Mouse (Mus musculus) layer of hippocampus, adult 8-10 months (tissue): ENCODE measurements at regions not wholly inside any gene's neighbourhood (a gene's known extent, or its start where the extent isn't known, plus 50 kb on each side); places are given as distances from the start of the nearest gene placed in this dataset.

Experiments
- DNase-seq, 2 experiments: peaks; one replicate each; pipeline ENCODE4 v3.0.0; 2022; ENCODE audit warnings: low spot score in 2 of 2

GRCm38 (mm10) chr14:72783248-72783647 is 73.4 kb upstream of the Fndc3a start:
- DNase-seq: no peak

GRCm38 (mm10) chr14:72779446-72779845 is 69.6 kb upstream of the Fndc3a start:
- no peak for DNase-seq

GRCm38 (mm10) chr14:72778756-72779155 is 69.0 kb upstream of the Fndc3a start:
- no peak for DNase-seq

GRCm38 (mm10) chr14:72777927-72778560 is 68.2 kb upstream of the Fndc3a start:
- DNase-seq: no peak

GRCm38 (mm10) chr14:72770237-72770636 is 60.4 kb upstream of the Fndc3a start:
- no peak for DNase-seq

GRCm38 (mm10) chr14:72760123-72760522 is 50.3 kb upstream of the Fndc3a start:
- no peak for DNase-seq
